Mouse (Mus musculus) macrophage (primary cell): ENCODE measurements around the gene Blvra. TPM values are rescaled to one million over a fixed set of nuclear protein-coding genes. Genes with fewer than 3 reads are reported as not detected.
"Not testable (repeated sequence)": the region's sequence is repeated elsewhere in the genome, so short reads cannot be mapped to it uniquely, and the experiment has no call there.

ENCODE experiments used
- H3K27ac ChIP-seq: fragments of 350-480 bp; formaldehyde crosslinking; 2 replicates; pipeline ENCODE4 v1.9.0; 2021
- H3K36me3 ChIP-seq: fragments of 350-480 bp; formaldehyde crosslinking; 2 replicates; pipeline ENCODE4 v1.9.0; 2021; ENCODE audit errors: inconsistent target
- H3K4me3 ChIP-seq: fragments of 350-480 bp; formaldehyde crosslinking; 2 replicates; pipeline ENCODE4 v1.9.0; 2021; ENCODE audit errors: inconsistent target
- H3K79me2 ChIP-seq: fragments of 350-480 bp; formaldehyde crosslinking; 2 replicates; pipeline ENCODE4 v1.9.0; 2021; ENCODE audit errors: inconsistent target
- WGBS: methylation state at CpG from one replicate; pipeline ENCODE4 v1.1.7; 2026; ENCODE audit warnings: inconsistent platforms; ENCODE audit not compliant: missing documents; 5-methylcytosine and 5-hydroxymethylcytosine counted together
- polyA plus RNA-seq: library from polyadenylated mRNA; stranded (reverse); fragments of 250-400 nt; gene quantifications from 3 replicates; pipeline ENCODE4 v1.2.4, GENCODE M21; 2018; ENCODE audit warnings: inconsistent platforms

Blvra gene
- polyA plus RNA-seq, 1 experiment from 2014 or later = 157 TPM

- Histone ChIP-seq H3K79me2 (peaks cover 17% of the 10 kb centered on the region; the same call in 1 of the 2 replicates), H3K4me3 (no peak overlapping the region), H3K27ac (no peak overlapping the region), H3K36me3 (peaks cover 74% of the 10 kb centered on the region)
- WGBS = 87% methylated on average over 8 of the region's 8 CpGs
These were observed 21.5 kb downstream of the Blvra start for GRCm38 (mm10) chr2:127092000-127092399.

GRCm38 (mm10) chr2:127108986-127109385 lies 38.5 kb downstream of the Blvra start:
- Histone ChIP-seq H3K36me3 (peaks cover 15% of the 10 kb centered on the region), H3K27ac (no peak overlapping the region), H3K4me3 (no peak overlapping the region), H3K79me2 (no peaks in the 10 kb centered on the region)
- WGBS = 94% methylated on average over 4 of the region's 4 CpGs

DNA sequence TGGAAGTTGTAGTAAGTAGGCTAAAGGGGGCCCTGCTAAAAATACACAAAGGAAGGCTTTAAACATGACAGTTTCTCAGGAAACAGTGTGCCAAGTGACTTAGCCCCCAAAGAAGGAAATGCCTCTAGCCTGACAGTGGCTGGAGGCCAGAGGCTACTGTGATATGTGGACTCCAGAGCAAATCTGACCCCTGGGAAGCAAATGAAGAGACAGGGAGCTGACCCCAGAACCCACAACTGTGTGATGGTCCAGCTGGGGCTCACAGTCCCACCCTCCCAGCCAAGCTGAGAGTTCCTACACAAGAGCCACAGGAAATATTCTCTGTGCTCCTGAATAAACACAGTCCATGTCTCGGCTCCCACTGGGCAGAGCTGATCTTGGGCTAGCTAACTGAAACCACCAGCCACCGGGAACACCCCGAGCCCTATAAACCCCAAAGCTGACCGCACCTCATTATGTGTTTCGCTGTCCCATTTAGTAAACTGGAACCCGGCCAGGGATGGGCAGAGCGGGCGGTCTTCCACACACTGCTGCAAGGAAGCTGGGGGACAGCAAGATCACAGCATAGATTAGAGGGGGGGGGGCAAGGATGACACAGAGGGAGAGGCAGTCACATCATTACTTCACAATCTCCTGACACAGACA lies 51.2 kb downstream of the Blvra start:
- no peaks in the 10 kb centered on the region for H3K79me2 ChIP-seq
- H3K4me3 ChIP-seq = no peak overlapping the region
- H3K36me3 ChIP-seq = no peaks in the 10 kb centered on the region; the same call in 1 of the 2 replicates
- no peak overlapping the region for H3K27ac ChIP-seq
- 99% methylated on average over 8 of the region's 8 CpGs for WGBS

- H3K27ac ChIP-seq = peak overlapping the region; percentile 13; the same call in 1 of the 2 replicates
- 38% methylated on average over 5 of the region's 5 CpGs for WGBS
- peaks cover 66% of the 10 kb centered on the region for H3K79me2 ChIP-seq
- H3K36me3 ChIP-seq = no peaks in the 10 kb centered on the region
- H3K4me3 ChIP-seq = no peak overlapping the region
These were observed 58.5 kb downstream of the Blvra start for GRCm38 (mm10) chr2:127128926-127129325.

- Histone ChIP-seq H3K4me3 (no peak overlapping the region), H3K27ac (no peak overlapping the region), H3K36me3 (no peaks in the 10 kb centered on the region), H3K79me2 (peaks cover 66% of the 10 kb centered on the region)
- 42% methylated on average over 8 of the region's 8 CpGs for WGBS
These were observed 60.9 kb downstream of the Blvra start for GRCm38 (mm10) chr2:127131353-127131752.

- WGBS = 2% methylated on average over 57 of the region's 57 CpGs
- peak within 1 kb of the TSS; percentile 75 for H3K4me3 ChIP-seq
- H3K79me2 ChIP-seq = peaks cover 47% of the 10 kb centered on the region
- no peaks in the 10 kb centered on the region for H3K36me3 ChIP-seq
- H3K27ac ChIP-seq = peak within 1 kb of the TSS; percentile 73
These were observed 63.4 kb downstream of the Blvra start, which contains the start of gene Ncaph for GRCm38 (mm10) chr2:127133621-127134461. Ncaph (minus strand) TSS chr2:127133954.

DNA sequence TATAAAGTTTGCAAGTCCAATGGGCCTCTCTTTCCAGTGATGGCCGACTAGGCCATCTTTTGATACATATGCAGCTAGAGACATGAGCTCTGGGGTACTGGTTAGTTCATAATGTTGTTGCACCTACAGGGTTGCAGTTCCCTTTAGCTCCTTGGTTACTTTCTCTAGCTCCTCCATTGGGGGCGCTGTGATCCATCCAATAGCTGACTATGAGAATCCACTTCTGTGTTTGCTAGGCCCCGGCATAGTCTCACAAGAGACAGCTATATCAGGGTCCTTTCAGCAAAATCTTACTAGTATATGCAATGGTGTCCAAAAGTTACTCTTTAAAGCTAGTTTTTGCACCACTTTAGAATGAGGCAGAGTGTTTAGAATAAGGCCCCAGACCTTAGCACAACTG lies 64.8 kb downstream of the Blvra start:
- not testable (repeated sequence) for H3K4me3 ChIP-seq, H3K27ac ChIP-seq, H3K36me3 ChIP-seq
- WGBS = 20% methylated on average over 2 of the region's 3 CpGs
- peaks cover 40% of the 10 kb centered on the region for H3K79me2 ChIP-seq

GRCm38 (mm10) chr2:127136979-127137378 lies 66.5 kb downstream of the Blvra start:
- Histone ChIP-seq H3K27ac (peak overlapping the region; percentile 75), H3K4me3 (no peak overlapping the region), H3K36me3 (peaks cover 18% of the 10 kb centered on the region; the same call in 1 of the 2 replicates), H3K79me2 (peaks cover 40% of the 10 kb centered on the region)
- WGBS = 5% methylated on average over 5 of the region's 5 CpGs

- Histone ChIP-seq H3K79me2 (peaks cover 40% of the 10 kb centered on the region), H3K36me3 (peaks cover 18% of the 10 kb centered on the region; the same call in 1 of the 2 replicates), H3K27ac (peak overlapping the region; percentile 75), H3K4me3 (no peak overlapping the region)
- 92% methylated on average over 10 of the region's 10 CpGs for WGBS
These were observed 67.5 kb downstream of the Blvra start for GRCm38 (mm10) chr2:127137838-127138420.

DNA sequence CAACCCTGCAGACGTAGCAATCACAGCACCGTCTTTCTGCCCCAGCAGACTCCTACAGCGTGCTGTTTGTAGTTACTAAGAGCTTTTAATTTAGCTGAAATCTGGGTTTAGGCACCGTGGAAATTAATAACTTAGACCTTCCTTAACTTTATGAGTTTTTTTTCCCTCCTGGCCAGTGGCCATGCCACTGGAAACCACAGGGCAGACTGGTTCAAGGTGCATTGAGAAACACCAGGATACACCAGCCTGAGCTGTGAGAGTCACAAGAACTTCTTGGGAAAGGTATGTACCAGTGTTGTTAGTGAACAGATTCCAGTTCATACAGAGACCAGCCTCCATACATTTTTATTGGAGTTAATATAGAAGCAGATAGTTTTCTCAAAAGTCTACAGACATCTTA lies 68.0 kb downstream of the Blvra start:
- no peak overlapping the region for H3K27ac ChIP-seq
- peaks cover 18% of the 10 kb centered on the region; the same call in 1 of the 2 replicates for H3K36me3 ChIP-seq
- 89% methylated on average over 4 of the region's 4 CpGs for WGBS
- peaks cover 38% of the 10 kb centered on the region for H3K79me2 ChIP-seq
- H3K4me3 ChIP-seq = no peak overlapping the region

DNA sequence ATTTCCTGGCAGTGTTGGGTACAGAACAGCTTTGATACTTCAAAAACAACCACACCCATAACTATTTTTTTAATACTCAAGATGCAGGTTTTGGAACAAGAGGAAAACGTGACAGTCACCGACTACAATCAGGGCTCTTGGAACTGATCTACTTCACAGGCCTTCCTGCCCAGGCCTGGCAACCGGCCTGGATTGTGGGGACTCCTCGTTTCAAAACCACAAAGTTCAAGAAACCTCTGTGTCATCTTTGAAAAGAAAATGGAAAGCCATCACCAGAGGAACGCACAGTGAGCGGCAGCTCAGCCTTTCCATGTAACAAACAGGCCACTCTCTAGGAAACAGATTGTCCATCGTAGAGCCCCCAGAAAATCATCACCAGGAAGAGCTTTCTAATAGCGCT lies 68.6 kb downstream of the Blvra start:
- Histone ChIP-seq H3K4me3 (no peak overlapping the region), H3K79me2 (peaks cover 37% of the 10 kb centered on the region), H3K36me3 (peaks cover 18% of the 10 kb centered on the region; the same call in 1 of the 2 replicates), H3K27ac (no peak overlapping the region)
- 61% methylated on average over 8 of the region's 8 CpGs for WGBS

- Histone ChIP-seq H3K36me3 (peaks cover 18% of the 10 kb centered on the region; the same call in 1 of the 2 replicates), H3K79me2 (peaks cover 37% of the 10 kb centered on the region), H3K4me3 (no peak overlapping the region), H3K27ac (no peak overlapping the region)
- 100% methylated on average over 1 of the region's 1 CpGs for WGBS
These were observed 69.1 kb downstream of the Blvra start for GRCm38 (mm10) chr2:127139605-127140004.

DNA sequence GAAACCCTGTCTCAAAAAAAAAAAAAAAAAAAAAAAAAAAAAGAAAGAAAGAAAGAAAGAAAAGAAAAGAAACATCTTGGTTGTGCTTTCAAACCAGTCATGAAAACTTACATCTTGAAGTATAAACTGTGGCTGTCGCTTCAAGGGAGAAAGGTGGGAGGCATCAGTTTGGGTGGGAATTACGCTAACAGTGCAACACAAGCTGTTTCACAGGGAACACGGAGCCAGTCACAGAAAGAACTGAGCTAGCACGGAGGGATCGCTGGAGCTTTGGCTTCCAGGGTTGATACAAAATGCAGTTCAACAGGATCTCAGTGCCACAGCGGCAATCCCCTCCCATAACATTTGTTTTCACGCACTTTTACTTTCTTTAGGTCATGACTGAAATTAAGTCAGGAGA lies 69.5 kb downstream of the Blvra start:
- no peak overlapping the region for H3K27ac ChIP-seq
- peaks cover 18% of the 10 kb centered on the region; the same call in 1 of the 2 replicates for H3K36me3 ChIP-seq
- WGBS = 99% methylated on average over 7 of the region's 7 CpGs
- peaks cover 37% of the 10 kb centered on the region for H3K79me2 ChIP-seq
- H3K4me3 ChIP-seq = no peak overlapping the region

GRCm38 (mm10) chr2:127142031-127142430 lies 71.6 kb downstream of the Blvra start:
- Histone ChIP-seq H3K4me3 (peak overlapping the region; percentile 89), H3K36me3 (peaks cover 18% of the 10 kb centered on the region; the same call in 1 of the 2 replicates), H3K27ac (peak overlapping the region; percentile 63), H3K79me2 (peaks cover 37% of the 10 kb centered on the region)
- 75% methylated on average over 10 of the region's 10 CpGs for WGBS
